Mouse (Mus musculus): Measurements from ENCODE around the gene Dnajc15.

Dnajc15 gene

DNA sequence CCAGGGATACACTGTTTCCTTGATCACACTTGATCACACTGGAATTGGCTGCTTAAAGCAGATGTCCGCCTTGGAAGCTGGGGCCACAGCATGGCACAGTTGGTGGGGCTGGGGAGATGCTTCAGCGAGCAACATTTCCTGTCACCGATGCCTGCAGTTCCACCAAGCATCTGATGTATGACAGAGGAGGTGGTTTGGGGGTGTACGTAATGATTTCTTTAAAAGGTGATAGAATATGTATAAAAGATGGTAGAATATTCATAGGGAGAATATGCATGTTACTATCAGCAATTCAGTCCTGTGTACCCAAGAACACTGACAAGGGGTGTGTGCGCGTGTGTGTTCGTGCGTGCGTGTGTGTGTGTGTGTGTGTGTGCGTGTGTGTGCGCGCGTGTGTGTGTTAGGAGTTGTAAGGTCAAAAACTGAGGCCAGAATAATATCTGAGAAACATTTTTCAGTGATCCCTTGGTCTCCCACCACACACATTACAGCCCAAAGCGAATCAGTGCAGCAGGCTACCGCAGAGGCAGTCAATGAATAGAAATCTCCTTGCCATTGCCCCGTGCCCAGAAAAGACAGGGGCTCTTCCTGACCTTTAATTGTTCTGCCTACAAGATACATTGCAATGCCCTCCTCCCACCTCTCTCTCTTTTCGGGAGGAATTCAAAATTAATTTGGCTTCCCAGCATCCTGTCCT lies 73.2 kb downstream of the Dnajc15 start:
- in situ Hi-C loops (cut with MboI; ENCODE audit: low sequenced_read_pairs) = no loop called here

GRCm38 (mm10) chr14:77796506-77796905 lies 78.4 kb downstream of the Dnajc15 start:
- in situ Hi-C loops (cut with MboI; ENCODE audit: low sequenced_read_pairs) = no loop called here

DNA sequence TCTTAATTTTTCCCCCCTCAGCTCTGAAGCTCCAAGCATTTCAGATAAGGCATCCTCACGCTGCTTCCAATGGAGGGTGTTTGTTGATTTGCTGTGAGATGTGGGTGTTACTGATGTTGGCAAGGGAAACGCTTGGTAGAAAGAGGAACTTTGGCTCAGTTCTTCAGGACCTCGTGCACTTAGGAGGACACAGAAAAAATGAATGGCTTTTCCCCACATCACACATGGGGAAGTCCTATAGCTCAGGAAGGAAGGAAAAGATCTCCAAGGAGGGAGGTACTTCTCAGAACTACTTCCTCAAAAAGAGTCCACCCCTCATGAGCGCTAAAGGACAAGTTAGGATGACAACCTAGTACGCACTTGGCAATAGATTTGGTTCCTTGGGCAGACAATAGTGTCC lies 79.7 kb downstream of the Dnajc15 start:
- in situ Hi-C loops (cut with MboI; ENCODE audit: low sequenced_read_pairs) = no loop called here

- in situ Hi-C loops (cut with MboI; ENCODE audit: low sequenced_read_pairs) = no loop called here
These were observed 80.5 kb downstream of the Dnajc15 start for GRCm38 (mm10) chr14:77794285-77794949.

GRCm38 (mm10) chr14:77792998-77793397 lies 81.9 kb downstream of the Dnajc15 start:
- in situ Hi-C loops (cut with MboI; ENCODE audit: low sequenced_read_pairs) = no loop called here

DNA sequence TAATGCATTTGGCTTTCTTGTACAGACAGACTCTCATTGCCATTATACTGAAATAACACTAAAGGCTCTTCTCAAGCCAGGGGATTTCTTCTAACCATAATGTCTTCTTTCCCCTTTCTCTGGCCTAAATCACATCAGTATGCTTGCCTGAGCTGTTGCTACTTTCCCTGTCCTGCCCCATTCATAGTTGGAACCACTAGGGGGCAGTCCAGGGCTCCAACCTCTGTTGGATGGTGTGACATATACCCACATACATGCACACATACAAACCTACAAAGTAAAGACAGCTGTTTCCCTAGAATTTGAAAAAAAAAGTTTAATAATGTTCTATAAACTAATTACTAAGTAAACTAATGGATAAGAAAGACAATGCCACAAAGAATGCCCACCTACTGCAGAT lies 91.7 kb downstream of the Dnajc15 start:
- in situ Hi-C loops (cut with MboI; ENCODE audit: low sequenced_read_pairs) = no loop called here

GRCm38 (mm10) chr14:77777365-77777764 lies 97.6 kb downstream of the Dnajc15 start:
- in situ Hi-C loops (cut with MboI; ENCODE audit: low sequenced_read_pairs) = no loop called here

GRCm38 (mm10) chr14:77776005-77776531 lies 98.9 kb downstream of the Dnajc15 start:
- in situ Hi-C loops (cut with MboI; ENCODE audit: low sequenced_read_pairs) = no loop called here

DNA sequence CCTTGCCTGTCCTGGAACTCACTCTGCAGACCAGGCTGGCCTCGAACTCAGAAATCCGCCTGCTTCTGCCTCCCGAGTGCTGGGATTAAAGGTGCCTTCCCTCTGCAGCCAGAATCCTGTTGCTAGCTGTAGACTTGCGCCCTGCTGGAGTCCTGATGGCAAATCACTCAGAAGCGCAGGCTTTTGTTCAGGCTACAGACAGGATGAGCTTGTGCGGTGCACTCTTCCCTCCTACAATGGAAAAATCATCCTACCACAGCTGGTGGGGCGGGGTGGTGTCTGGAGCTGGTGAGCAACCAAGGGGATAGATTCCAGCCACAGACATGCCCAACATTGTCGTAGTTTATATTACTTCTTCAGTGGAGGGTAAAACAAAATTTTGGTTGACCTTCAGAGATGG lies 101.6 kb downstream of the Dnajc15 start:
- in situ Hi-C loops (cut with MboI; ENCODE audit: low sequenced_read_pairs) = no loop called here

DNA sequence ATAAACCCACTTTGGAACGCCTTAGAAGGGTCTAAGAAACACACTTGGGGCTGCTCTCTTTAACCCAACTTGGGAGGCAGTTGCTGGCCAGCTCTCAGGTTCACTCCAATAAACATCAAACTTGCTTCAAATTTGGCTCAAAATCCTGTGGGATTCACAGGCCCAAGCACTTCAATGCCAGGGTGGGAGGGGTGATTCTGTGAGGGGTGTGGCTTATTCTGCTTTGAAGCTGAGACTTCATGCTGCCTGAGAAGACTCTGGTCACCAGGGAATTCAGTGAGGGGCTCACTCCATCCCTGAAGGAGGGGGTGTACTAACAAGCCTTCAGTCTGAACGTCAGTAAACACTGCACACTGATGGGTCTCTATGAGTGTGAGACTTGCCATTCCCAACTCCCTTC lies 103.3 kb downstream of the Dnajc15 start:
- in situ Hi-C loops (cut with MboI; ENCODE audit: low sequenced_read_pairs) = no loop called here
